Mouse (Mus musculus) regulatory T cell (primary cell): ENCODE data around the gene Atf7.

Source experiments
- in situ Hi-C: fragments of 300-600 bp; cut with MboI, MseI; formaldehyde crosslinking; loops from one replicate; pipeline ENCODE4 v1.15.1; 2025; ENCODE audit warnings: high pct_unique_total_duplicates

The Atf7 gene

GRCm38 (mm10) chr15:102516728-102517404 is 108.4 kb downstream of the Atf7 start, which contains the start of gene Map3k12:
Gene Map3k12, minus strand, starts transcription at chr15:102517064.
- in situ Hi-C loops, result no loop called here

- in situ Hi-C loops, result no loop called here
Observed at GRCm38 (mm10) chr15:102516293-102516692, 109.0 kb downstream of the Atf7 start.

GRCm38 (mm10) chr15:102515791-102516190 is 109.5 kb downstream of the Atf7 start:
- in situ Hi-C loops, result no loop called here

GRCm38 (mm10) chr15:102515261-102515660 is 110.0 kb downstream of the Atf7 start:
- in situ Hi-C loops, result no loop called here

DNA sequence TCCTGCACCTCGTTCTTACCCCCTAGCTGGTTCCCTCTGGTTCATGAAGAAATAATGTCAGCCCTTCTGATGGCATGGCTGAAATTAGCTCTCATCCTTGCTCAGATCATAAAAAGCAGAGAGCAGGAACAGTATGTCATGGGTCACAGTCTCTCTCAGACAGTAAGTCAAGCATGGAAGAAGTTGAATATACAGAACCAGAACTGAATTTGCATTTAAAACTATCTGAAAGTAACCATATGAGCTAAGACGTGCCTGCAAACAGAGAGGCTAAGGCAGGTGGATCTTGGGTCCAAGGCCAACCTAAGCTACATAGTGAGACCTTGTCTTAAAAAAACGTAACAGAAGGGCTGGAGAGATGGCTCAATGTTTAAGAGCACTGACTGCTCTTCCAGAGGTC is 112.3 kb downstream of the Atf7 start:
- in situ Hi-C loops, result no loop called here

DNA sequence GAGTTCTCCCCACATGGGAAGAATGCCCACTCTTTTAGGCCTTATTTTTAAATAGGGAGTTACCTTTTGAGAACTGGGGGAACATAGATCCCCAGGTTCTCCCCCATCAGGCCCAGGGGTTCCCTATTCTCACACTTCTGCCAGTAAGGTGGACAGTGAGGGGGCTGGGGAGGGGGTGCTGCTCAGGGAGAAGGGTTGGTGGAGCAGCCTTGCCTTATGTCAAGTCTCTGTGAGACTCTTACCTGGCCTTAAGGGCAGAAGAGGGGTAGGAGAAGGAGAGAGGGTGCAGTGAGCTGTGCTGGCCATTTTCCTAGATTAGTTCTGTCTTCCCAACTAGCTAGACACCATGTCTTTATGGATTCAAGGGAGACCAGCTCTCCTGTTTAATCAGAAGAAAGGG is 112.8 kb downstream of the Atf7 start:
- in situ Hi-C loops, result no loop called here

- in situ Hi-C loops, result no loop called here
Observed at GRCm38 (mm10) chr15:102512010-102512409, 113.3 kb downstream of the Atf7 start.

DNA sequence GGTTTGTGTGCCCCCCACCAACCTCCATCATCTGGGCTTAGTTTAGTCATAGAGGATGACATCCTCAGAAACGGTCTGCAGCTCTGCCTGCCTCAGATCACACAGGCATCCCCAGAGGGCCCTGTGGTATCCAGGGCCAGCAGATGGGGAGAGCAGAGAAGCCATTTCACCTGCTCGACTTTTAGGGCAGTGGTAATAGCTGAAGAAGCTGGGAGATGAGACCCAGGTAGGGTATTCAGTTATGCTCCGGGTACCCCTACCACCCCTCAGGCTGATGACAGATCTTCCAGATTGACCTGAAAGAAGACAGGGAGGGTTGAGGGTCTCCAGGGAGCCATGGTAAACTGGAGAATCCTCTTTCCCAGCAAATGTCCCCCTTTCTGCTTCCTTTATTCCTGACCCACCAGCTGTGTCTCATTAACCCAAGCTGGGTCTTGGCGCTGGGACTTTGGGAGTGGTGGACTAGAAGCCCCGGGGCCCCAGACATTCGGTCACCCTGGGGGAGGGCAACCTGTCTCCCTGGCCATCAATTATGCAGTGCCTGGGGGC is 113.9 kb downstream of the Atf7 start:
- in situ Hi-C loops, result no loop called here

DNA sequence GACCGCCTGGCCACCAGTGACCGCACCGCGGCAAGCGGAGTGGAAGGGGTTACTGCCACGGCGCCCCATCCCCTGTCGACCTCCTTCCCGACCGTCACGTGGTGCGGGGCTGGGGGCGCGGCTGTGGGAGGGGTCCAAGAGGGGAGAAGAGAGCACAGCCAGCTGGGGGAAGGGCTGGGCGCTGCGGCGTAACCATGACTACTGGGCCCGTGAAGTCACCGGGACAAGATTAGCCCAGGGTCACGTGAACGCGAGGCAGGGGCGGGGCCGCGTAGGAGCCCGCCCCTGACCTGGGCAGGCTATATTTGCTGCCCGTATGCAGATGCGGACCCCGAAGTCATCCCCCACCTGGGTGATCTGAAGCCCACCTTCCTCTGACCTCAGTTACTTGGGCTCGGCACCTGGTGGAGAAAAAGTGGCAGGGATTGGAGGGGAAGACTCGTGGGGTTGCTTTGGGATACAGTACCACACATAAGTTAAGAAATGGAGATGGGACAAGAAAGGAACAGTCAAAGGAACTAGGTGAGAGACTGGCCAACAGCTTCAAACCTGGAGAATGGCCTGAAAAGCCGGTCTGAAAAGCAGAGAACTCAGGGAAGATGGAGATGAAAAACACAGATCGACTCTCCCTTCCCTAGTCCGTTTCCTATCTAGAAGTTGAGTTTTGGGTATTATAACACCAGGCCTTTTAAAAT is 114.5 kb downstream of the Atf7 start:
- in situ Hi-C loops, result no loop called here

DNA sequence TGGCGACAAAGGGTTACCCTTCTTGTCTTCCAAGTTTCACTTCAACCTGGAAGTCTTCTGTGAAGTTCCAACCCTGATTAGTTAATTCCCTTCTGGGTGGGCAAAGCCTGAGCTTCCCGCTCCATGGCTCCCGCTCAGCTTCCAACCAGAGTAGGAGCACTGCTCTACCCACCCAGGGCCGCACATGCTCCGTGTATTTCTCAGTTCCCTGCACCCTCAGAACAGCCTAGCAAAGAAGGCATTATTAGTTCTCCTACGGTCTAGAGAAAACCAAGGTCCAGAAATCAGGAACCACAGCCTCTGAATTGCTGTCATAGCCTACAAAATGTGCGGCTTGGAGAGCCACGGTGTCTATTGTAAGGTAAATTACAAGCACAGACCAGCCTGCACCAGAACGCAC is 115.2 kb downstream of the Atf7 start:
- in situ Hi-C loops, result no loop called here

DNA sequence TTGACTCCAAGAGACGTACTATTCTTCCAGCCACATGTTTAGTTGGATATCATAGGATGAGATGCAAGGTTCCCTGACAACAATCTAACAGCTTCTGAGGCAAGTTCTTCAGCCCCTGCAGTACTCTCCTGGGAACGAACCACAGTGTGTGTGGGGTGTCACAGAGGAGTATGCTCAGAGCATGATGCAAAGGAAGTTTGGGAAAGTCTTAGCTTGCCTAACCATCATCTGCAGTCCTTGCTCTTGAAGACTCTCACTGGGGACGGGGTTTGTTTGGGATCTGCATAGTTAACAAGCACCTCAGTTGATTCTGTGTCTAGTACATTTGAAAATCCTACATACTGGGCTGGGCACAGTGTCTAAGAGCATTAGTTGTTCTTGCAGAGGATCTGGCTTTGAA is 116.9 kb downstream of the Atf7 start:
- in situ Hi-C loops, result no loop called here

DNA sequence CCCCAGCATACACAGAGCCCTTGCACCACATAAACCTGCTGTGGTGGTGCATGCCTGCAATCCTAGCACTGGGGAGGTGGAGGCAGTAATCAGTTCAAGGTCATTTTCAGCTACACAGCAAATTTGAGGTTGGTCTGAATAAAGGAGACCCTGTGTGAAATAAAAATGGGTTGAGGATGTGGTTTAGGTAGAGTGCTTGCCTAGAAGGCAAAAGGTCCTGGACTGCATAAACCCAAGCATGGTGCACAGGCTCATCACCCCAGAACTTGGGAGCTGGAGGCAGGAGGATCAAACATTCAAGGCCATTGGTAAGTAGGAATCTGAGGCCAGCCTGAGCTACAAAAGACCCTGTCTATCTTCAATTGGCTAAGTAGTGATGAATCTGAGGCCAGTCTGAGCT is 117.7 kb downstream of the Atf7 start:
- in situ Hi-C loops, result no loop called here

DNA sequence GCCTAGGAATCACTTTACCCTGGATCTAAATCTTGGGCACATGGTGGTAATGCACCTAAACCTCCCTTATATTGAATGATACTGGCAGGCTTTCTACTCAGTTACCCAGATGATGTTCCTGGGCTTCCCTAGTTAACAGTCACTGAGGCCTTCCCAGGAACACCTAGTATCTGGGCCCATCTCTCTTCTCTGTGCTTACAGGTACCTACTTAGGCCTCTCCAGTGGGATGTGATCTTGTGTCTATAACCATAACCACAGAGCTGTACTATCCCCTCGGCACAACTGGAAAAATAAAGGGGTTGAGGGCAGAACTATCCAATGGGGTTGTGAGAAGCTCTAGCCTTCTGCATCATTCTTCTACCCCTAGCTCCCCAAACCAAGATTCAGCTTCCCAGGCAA is 118.4 kb downstream of the Atf7 start:
- in situ Hi-C loops, result no loop called here

DNA sequence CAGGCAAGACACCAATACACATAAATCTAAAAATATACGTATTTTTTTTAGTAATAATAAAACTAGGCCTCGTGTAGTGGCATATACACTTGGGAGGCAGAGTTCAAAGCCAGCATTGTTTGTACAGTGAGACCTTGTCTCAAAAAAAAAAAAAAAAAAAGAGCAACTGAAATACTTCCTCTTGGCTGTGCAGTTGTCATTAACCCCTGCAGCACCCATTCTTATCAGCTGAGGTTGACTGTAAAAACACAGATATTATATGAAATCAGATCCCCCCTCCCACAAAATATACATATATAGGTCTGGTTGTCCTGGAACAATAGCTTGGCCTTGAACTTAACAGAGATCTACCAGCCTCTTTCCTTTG is 118.8 kb downstream of the Atf7 start:
- in situ Hi-C loops, result no loop called here

DNA sequence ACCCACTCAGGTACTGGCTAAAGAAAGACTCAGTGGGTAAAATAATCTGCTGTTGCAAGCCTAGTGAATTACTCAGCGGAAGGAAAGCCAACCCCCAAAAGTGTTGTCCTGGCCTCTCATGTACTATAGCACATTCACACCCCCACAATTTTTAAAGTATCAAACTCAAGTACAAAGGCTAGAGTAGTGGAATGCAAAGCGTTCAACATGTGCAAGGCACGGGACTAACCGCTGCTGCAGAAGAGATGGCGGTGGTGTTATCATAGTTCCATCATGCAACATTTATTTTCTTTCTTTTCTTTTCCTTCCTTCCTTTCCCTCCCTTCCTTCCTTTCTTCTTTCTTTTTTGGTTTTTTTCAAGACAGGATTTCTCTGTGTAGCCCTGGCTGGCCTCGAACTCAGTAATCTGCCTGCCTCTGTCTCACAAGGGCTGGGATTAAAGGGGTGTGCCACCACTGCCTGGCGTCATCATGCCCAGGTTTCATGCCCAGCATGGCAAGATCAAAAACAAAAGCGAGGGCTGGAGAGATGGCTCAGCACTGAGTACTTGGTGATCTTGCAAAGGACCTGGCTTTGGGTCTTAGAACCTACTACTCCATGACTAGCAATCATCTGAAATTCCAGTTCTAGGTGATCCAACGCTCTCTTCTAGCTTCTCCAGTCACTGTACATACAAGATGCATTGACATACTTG is 119.3 kb downstream of the Atf7 start:
- in situ Hi-C loops, result no loop called here

- in situ Hi-C loops, result no loop called here
Observed at GRCm38 (mm10) chr15:102505073-102505769, 120.0 kb downstream of the Atf7 start.

- in situ Hi-C loops, result no loop called here
Observed at GRCm38 (mm10) chr15:102503924-102504782, 121.1 kb downstream of the Atf7 start.

- in situ Hi-C loops, result no loop called here
Observed at GRCm38 (mm10) chr15:102503447-102503846, 121.8 kb downstream of the Atf7 start, which contains the start of gene Gm10337. Gene Gm10337, plus strand, starts transcription at chr15:102503722.

- in situ Hi-C loops, result no loop called here
Observed at GRCm38 (mm10) chr15:102502254-102502840, 122.9 kb downstream of the Atf7 start.

GRCm38 (mm10) chr15:102501084-102501814 is 124.0 kb downstream of the Atf7 start:
- in situ Hi-C loops, result no loop called here
